Mouse (Mus musculus): ENCODE data around the gene Vps52. TPM values are rescaled to one million over a fixed set of nuclear protein-coding genes. Genes with fewer than 3 reads are reported as not detected.
A peak's percentile ranks its signal among the peaks of the same experiment; 100 is the strongest.

Vps52 gene
- polyA plus RNA-seq, 1 experiment from 2014 or later, result 55.4 TPM

- peaks cover 54% of the 10 kb centered on the region for H3K4me1 ChIP-seq
- H3K36me3 ChIP-seq, result peaks cover 47% of the 10 kb centered on the region
- WGBS, result under 1% methylated on average over 34 of the region's 34 CpGs
Measured at GRCm38 (mm10) chr17:33915671-33916250, 39.9 kb upstream of the Vps52 start, which contains the start of the genes Tapbp and Zbtb22. TSS of gene Tapbp (plus strand) at chr17:33915899. TSS of gene Zbtb22 (plus strand) at chr17:33915904.

GRCm38 (mm10) chr17:33916294-33916693 is 39.3 kb upstream of the Vps52 start:
- WGBS, result 1% methylated on average over 11 of the region's 20 CpGs

More at GRCm38 (mm10) chr17:33915671-33916250, 39.9 kb upstream of the Vps52 start, which contains the start of the genes Tapbp and Zbtb22:
- Histone ChIP-seq H3K4me3 (peak within 1 kb of the TSS; percentile 58), H3K9ac (peak within 1 kb of the TSS; percentile 57), H3K9me3 (no peaks in the 10 kb centered on the region), H3K4me2 (peak within 1 kb of the TSS; percentile 73), H3K27me3 (no peaks in the 10 kb centered on the region), H3K27ac (peak within 1 kb of the TSS; percentile 87)
- ATAC-seq (ENCODE audit: borderline replicate concordance, extremely low read depth, low FRiP score, low TSS enrichment), result peak; percentile 91

GRCm38 (mm10) chr17:33916847-33917655 is 38.6 kb upstream of the Vps52 start:
- WGBS, result 66% methylated on average over 31 of the region's 31 CpGs
- H3K9me3 ChIP-seq, result no peaks in the 10 kb centered on the region
- no peak for ATAC-seq (ENCODE audit: borderline replicate concordance, extremely low read depth, low FRiP score, low TSS enrichment)

More at GRCm38 (mm10) chr17:33916294-33916693, 39.3 kb upstream of the Vps52 start:
- H3K27me3 ChIP-seq, result no peaks in the 10 kb centered on the region
- H3K4me2 ChIP-seq, result peak overlapping the region; percentile 73
- H3K4me3 ChIP-seq, result peak overlapping the region; percentile 58
- peaks cover 43% of the 10 kb centered on the region for H3K36me3 ChIP-seq
- peak overlapping the region; percentile 87 for H3K27ac ChIP-seq
- peaks cover 54% of the 10 kb centered on the region for H3K4me1 ChIP-seq
- no peaks in the 10 kb centered on the region for H3K9me3 ChIP-seq
- ATAC-seq (ENCODE audit: borderline replicate concordance, extremely low read depth, low FRiP score, low TSS enrichment), result peak; percentile 4; the same call in 1 of the 2 replicates
- peak overlapping the region; percentile 57 for H3K9ac ChIP-seq

GRCm38 (mm10) chr17:33917656-33918292 is 37.8 kb upstream of the Vps52 start:
- Histone ChIP-seq H3K4me2 (no peak overlapping the region), H3K4me3 (no peak overlapping the region; the same call in 1 of the 2 replicates)
- 80% methylated on average over 18 of the region's 18 CpGs for WGBS

More at GRCm38 (mm10) chr17:33916847-33917655, 38.6 kb upstream of the Vps52 start:
- Histone ChIP-seq H3K4me3 (peak overlapping the region; percentile 58), H3K27me3 (no peaks in the 10 kb centered on the region), H3K36me3 (peaks cover 36% of the 10 kb centered on the region), H3K9ac (peak overlapping the region; percentile 57), H3K4me1 (peaks cover 50% of the 10 kb centered on the region), H3K27ac (no peak overlapping the region), H3K4me2 (peak overlapping the region; percentile 73)

GRCm38 (mm10) chr17:33918293-33919203 is 37.1 kb upstream of the Vps52 start:
- Histone ChIP-seq H3K4me2 (peak overlapping the region; percentile 97), H3K36me3 (peaks cover 24% of the 10 kb centered on the region), H3K9me3 (no peaks in the 10 kb centered on the region), H3K4me3 (peak overlapping the region; percentile 71), H3K27me3 (no peaks in the 10 kb centered on the region), H3K27ac (peak overlapping the region; percentile 84), H3K9ac (peak overlapping the region; percentile 75), H3K4me1 (peaks cover 49% of the 10 kb centered on the region)
- 52% methylated on average over 37 of the region's 37 CpGs for WGBS
- no peak for ATAC-seq (ENCODE audit: borderline replicate concordance, extremely low read depth, low FRiP score, low TSS enrichment)

More at GRCm38 (mm10) chr17:33917656-33918292, 37.8 kb upstream of the Vps52 start:
- H3K27ac ChIP-seq, result no peak overlapping the region
- peaks cover 30% of the 10 kb centered on the region for H3K36me3 ChIP-seq
- no peaks in the 10 kb centered on the region for H3K9me3 ChIP-seq
- ATAC-seq (ENCODE audit: borderline replicate concordance, extremely low read depth, low FRiP score, low TSS enrichment), result no peak
- no peaks in the 10 kb centered on the region for H3K27me3 ChIP-seq
- no peak overlapping the region for H3K9ac ChIP-seq
- peaks cover 50% of the 10 kb centered on the region for H3K4me1 ChIP-seq

- peak; percentile 14 for ATAC-seq (ENCODE audit: borderline replicate concordance, extremely low read depth, low FRiP score, low TSS enrichment)
Measured at GRCm38 (mm10) chr17:33919351-33920281, 36.0 kb upstream of the Vps52 start.

GRCm38 (mm10) chr17:33920282-33921097 is 35.1 kb upstream of the Vps52 start:
- Histone ChIP-seq H3K4me3 (peak overlapping the region; percentile 71), H3K4me2 (peak overlapping the region; percentile 97), H3K9ac (peak overlapping the region; percentile 75), H3K27ac (peak overlapping the region; percentile 84), H3K36me3 (peaks cover 13% of the 10 kb centered on the region), H3K4me1 (peaks cover 36% of the 10 kb centered on the region), H3K27me3 (no peaks in the 10 kb centered on the region), H3K9me3 (no peaks in the 10 kb centered on the region)
- ATAC-seq (ENCODE audit: borderline replicate concordance, extremely low read depth, low FRiP score, low TSS enrichment), result peak; percentile 27; the same call in 1 of the 2 replicates
- WGBS, result under 1% methylated on average over 36 of the region's 36 CpGs

More at GRCm38 (mm10) chr17:33919351-33920281, 36.0 kb upstream of the Vps52 start:
- H3K36me3 ChIP-seq, result peaks cover 13% of the 10 kb centered on the region; the same call in 1 of the 2 replicates
- peak overlapping the region; percentile 84 for H3K27ac ChIP-seq
- peaks cover 44% of the 10 kb centered on the region for H3K4me1 ChIP-seq
- no peaks in the 10 kb centered on the region for H3K27me3 ChIP-seq
- under 1% methylated on average over 51 of the region's 52 CpGs for WGBS
- peak overlapping the region; percentile 75 for H3K9ac ChIP-seq
- H3K4me3 ChIP-seq, result peak overlapping the region; percentile 71
- H3K4me2 ChIP-seq, result peak overlapping the region; percentile 97
- no peaks in the 10 kb centered on the region for H3K9me3 ChIP-seq

GRCm38 (mm10) chr17:33921361-33921760 is 34.3 kb upstream of the Vps52 start:
- 80% methylated on average over 7 of the region's 7 CpGs for WGBS
- no peak overlapping the region for H3K4me3 ChIP-seq
- H3K4me2 ChIP-seq, result no peak overlapping the region

GRCm38 (mm10) chr17:33924577-33925283 is 30.9 kb upstream of the Vps52 start:
- Histone ChIP-seq H3K36me3 (peaks cover 12% of the 10 kb centered on the region; the same call in 1 of the 2 replicates), H3K4me2 (no peak overlapping the region), H3K9me3 (no peaks in the 10 kb centered on the region), H3K27me3 (no peaks in the 10 kb centered on the region), H3K4me1 (peaks cover 21% of the 10 kb centered on the region), H3K4me3 (no peak overlapping the region), H3K9ac (no peak overlapping the region), H3K27ac (no peak overlapping the region)
- no peak for ATAC-seq (ENCODE audit: borderline replicate concordance, extremely low read depth, low FRiP score, low TSS enrichment)
- 75% methylated on average over 10 of the region's 10 CpGs for WGBS

More at GRCm38 (mm10) chr17:33921361-33921760, 34.3 kb upstream of the Vps52 start:
- ATAC-seq (ENCODE audit: borderline replicate concordance, extremely low read depth, low FRiP score, low TSS enrichment), result no peak
- no peaks in the 10 kb centered on the region for H3K27me3 ChIP-seq
- H3K36me3 ChIP-seq, result peaks cover 20% of the 10 kb centered on the region
- no peak overlapping the region for H3K9ac ChIP-seq
- peaks cover 36% of the 10 kb centered on the region for H3K4me1 ChIP-seq
- no peak overlapping the region for H3K27ac ChIP-seq
- no peaks in the 10 kb centered on the region for H3K9me3 ChIP-seq

Measured in lung, embryonic 15.5 days (tissue).